Comparison of ENCODE assay signal across 11 mouse cellular contexts in genomic region chr15:80721861-80722260, GRCm38 (mm10). TPM values are rescaled to one million over a fixed set of nuclear protein-coding genes. Genes with fewer than 3 reads are reported as not detected.
"Had no signal": no experiment of that assay in that cellular context is flagged by ENCODE, and none has a peak within 500 bp of the region (broad histone marks: within the 10 kb centered on the region; RNA-seq: fewer than 3 reads in every experiment).

No protein-coding gene starts in this region.

- H3K9me3 ChIP-seq: limb, embryonic 13.5 days; midbrain, embryonic 13.5 days; neural tube, embryonic 13.5 days had no signal

- H3K27ac ChIP-seq: limb, embryonic 13.5 days; liver, embryonic 14.5 days; midbrain, embryonic 13.5 days; neural tube, embryonic 13.5 days had no signal

- H3K36me3 ChIP-seq: limb, embryonic 13.5 days; midbrain, embryonic 13.5 days; neural tube, embryonic 13.5 days had no signal

- H3K9ac ChIP-seq: limb, embryonic 13.5 days; liver, embryonic 14.5 days; midbrain, embryonic 13.5 days; neural tube, embryonic 13.5 days had no signal

- H3K4me3 ChIP-seq: limb, embryonic 13.5 days; midbrain, embryonic 13.5 days; neural tube, embryonic 13.5 days had no signal

- H3K27me3 ChIP-seq: limb, embryonic 13.5 days; midbrain, embryonic 13.5 days; neural tube, embryonic 13.5 days had no signal

- H3K4me1 ChIP-seq: limb, embryonic 13.5 days; midbrain, embryonic 13.5 days had no signal

- ATAC-seq: midbrain, embryonic 13.5 days had no signal

- DNase-seq: kidney, adult 8-10 months; kidney, postnatal 14 days; left cerebral cortex, postnatal 4 days; lung, adult 18-20 months; retina, postnatal 1 day; thymus, postnatal 36 days had no signal

- H3K4me2 ChIP-seq: limb, embryonic 13.5 days; midbrain, embryonic 13.5 days; neural tube, embryonic 13.5 days had no signal

RNA-seq across cellular contexts. Expression of gene Fam83f, which starts 50.2 kb away (rescaled TPM):
- total RNA-seq: megakaryocyte-erythroid progenitor cell, adult 5-6 weeks had no signal
